Mouse (Mus musculus) C2C12 (cell line): ENCODE data around the gene Cacna2d4. TPM values are rescaled to one million over a fixed set of nuclear protein-coding genes. Genes with fewer than 3 reads are reported as not detected.
A peak's percentile ranks its signal among the peaks of the same experiment; 100 is the strongest.

Experiments used
- H3K27me3 ChIP-seq: one replicate; pipeline ENCODE4 v1.6.1; 2011; ENCODE audit not compliant: control insufficient read depth, insufficient read depth, insufficient read length
- H3K36me3 ChIP-seq: one replicate; pipeline ENCODE4 v1.6.1; 2011; ENCODE audit not compliant: control insufficient read depth, insufficient read depth
- H3K4me3 ChIP-seq: one replicate; pipeline ENCODE4 v1.5.1; 2011; ENCODE audit warnings: mild to moderate bottlenecking, control low read depth; ENCODE audit not compliant: poor library complexity, insufficient read depth, severe bottlenecking
- H3K79me2 ChIP-seq: one replicate; pipeline ENCODE4 v1.6.1; 2011; ENCODE audit not compliant: control insufficient read depth, insufficient read depth
- H3K79me3 ChIP-seq: one replicate; pipeline ENCODE4 v1.6.1; 2011; ENCODE audit warnings: low read depth, control low read depth
- H3ac ChIP-seq: one replicate; pipeline ENCODE3; 2011; ENCODE audit warnings: low read depth; ENCODE audit not compliant: control insufficient read depth, insufficient read length
- CEBPB ChIP-seq: IDR thresholded peaks from one replicate; pipeline ENCODE4 v1.6.1; 2011; ENCODE audit warnings: low read depth, mild to moderate bottlenecking, control low read depth, moderate library complexity
- CTCF ChIP-seq: IDR thresholded peaks from one replicate; pipeline ENCODE4 v1.5.1; 2011; ENCODE audit not compliant: control insufficient read depth, insufficient read depth, insufficient read length
- FOSL1 ChIP-seq: IDR thresholded peaks from one replicate; pipeline ENCODE4 v1.8.0; 2011; ENCODE audit warnings: mild to moderate bottlenecking, low read length; ENCODE audit not compliant: poor library complexity, insufficient read depth, severe bottlenecking
- MAX ChIP-seq: IDR thresholded peaks from one replicate; pipeline ENCODE4 v1.6.1; 2011; ENCODE audit warnings: mild to moderate bottlenecking, control low read depth
- MYOD1 ChIP-seq: IDR thresholded peaks from one replicate; pipeline ENCODE4 v1.6.1; 2011; ENCODE audit warnings: low read depth; ENCODE audit not compliant: control insufficient read depth, insufficient read length
- MYOG ChIP-seq: IDR thresholded peaks from one replicate; pipeline ENCODE4 v1.6.1; 2011; ENCODE audit not compliant: control insufficient read depth, insufficient read length; ENCODE audit errors: extremely low read depth
- USF1 ChIP-seq: IDR thresholded peaks from one replicate; pipeline ENCODE4 v1.6.1; 2011; ENCODE audit warnings: low read depth, mild to moderate bottlenecking, control low read depth, moderate library complexity
- polyA plus RNA-seq: library from polyadenylated mRNA; unstranded; fragments of >200 nt; fragmentation: generic; extraction: Trizol; gene quantifications from one replicate; pipeline ENCODE4 v1.2.1, GENCODE M21; 2012; ENCODE audit warnings: missing spikeins

The Cacna2d4 gene
- polyA plus RNA-seq, 1 experiment: not detected

DNA sequence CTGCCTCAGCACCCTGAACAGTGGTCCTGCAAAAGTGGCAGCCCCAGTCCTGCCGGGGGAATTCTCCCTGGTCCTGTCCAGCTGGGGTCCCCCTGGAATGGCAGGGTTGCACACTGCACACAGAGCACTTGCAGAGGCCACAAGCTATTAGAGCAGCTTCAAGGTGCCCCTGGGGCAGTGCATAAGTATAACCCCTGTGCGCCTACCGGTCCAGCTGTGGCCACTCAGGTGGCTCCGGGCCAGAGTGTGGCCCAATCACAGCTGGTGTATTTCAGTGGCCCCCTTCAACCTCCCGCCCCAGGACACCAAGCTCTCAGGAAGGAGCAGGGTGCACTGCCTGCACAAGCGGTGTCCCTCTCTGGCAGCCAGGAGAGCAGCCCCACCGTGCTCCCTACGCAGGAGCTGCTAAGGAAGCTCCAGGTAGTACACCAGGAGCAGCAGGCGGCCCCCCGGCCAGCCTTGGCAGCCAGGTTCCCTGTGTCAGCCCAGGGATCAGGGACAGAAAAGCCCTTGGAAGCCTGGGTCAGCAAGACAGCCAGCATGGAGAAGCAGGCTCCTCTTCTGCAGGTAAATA, 21.2 kb upstream of the Cacna2d4 start:
- Histone ChIP-seq H3K79me3 (no peaks in the 10 kb centered on the region), H3ac (no peak overlapping the region), H3K36me3 (no peaks in the 10 kb centered on the region), H3K79me2 (no peaks in the 10 kb centered on the region), H3K4me3 (no peak overlapping the region), H3K27me3 (no peaks in the 10 kb centered on the region)
- TF ChIP-seq CEBPB (no peak), CTCF (no peak), FOSL1 (no peak), MYOG (no peak), MYOD1 (no peak), MAX (no peak), USF1 (no peak)

DNA sequence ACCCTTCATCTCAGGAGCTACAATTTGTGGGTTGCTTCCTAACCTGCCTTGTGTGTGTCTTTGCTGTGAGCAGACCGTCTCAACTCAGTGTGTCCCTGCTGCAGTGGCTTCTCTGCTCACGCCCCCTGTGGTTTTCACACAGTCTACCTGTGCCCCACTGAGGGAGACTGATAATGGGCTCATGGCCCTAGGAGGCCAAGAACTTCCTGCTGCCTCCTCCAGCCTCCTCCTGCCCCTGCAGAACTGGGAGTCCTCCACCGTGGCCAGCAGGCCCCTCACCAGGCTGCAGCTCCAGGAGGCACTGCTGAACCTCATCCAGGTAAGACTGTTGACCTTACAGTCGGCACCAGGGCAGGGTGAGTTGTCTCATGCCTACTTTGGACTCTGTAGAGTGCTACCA, 18.7 kb upstream of the Cacna2d4 start:
- Histone ChIP-seq H3K36me3 (no peaks in the 10 kb centered on the region), H3ac (no peak overlapping the region), H3K4me3 (no peak overlapping the region), H3K79me3 (no peaks in the 10 kb centered on the region), H3K79me2 (no peaks in the 10 kb centered on the region), H3K27me3 (peaks cover 8% of the 10 kb centered on the region)
- TF ChIP-seq USF1 (no peak), CEBPB (no peak), CTCF (no peak), FOSL1 (no peak), MYOD1 (no peak), MYOG (no peak), MAX (no peak)

DNA sequence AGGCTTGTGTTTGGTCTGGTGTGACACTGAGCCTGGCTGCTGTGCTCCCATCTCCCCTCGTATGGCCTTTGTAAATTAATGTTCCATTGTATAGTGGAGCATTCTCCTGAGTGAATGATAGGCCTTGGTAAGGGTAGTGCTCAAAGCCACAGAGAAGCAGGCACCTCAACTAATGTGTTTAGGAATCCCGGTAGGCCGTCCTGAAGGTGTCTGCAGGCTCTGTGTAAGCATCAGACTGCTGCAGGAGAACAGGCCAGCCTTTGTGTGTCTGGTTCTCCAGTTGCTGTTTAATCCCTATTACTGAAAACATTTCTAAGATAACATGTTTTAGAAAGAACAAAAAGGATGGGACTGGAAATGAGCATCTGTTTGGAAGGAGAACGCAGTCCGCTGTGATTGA, 17.7 kb upstream of the Cacna2d4 start:
- TF ChIP-seq CEBPB (no peak), MAX (no peak), FOSL1 (no peak), CTCF (no peak), USF1 (no peak)
- peaks cover 12% of the 10 kb centered on the region for H3K27me3 ChIP-seq
- H3K36me3 ChIP-seq: no peaks in the 10 kb centered on the region
- no peaks in the 10 kb centered on the region for H3K79me3 ChIP-seq
- no peak overlapping the region for H3ac ChIP-seq
- no peaks in the 10 kb centered on the region for H3K79me2 ChIP-seq
- H3K4me3 ChIP-seq: no peak overlapping the region

DNA sequence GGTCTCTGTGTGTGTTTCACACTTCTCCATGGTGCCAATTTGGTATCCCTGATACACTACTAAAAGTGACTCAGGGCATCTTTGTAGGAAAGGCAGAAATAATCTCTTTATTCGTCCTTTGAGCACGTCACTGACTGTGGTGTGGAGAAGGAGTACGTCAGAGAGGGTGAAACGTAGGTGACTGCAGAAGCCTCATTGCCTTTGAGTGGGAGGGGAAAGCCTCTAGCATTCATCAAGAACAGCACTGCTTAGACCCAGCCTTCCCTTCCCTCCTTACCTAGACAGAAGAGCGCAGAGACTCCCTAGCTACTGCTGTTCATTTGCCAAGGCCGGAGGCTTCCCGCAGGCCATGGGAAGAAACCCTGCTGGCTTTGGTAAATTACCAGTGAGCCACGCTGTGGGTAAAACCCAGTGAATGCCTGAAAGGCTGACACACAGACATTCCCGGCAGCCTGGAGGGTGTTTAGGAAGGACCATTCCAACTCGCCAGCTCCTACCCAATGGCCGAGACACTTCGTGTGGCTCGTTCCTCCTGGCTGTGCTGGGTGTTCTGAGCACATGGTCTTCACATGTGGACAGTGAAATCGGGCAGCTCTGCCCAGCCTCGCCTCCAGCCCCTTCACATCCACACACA, 17.0 kb upstream of the Cacna2d4 start:
- Histone ChIP-seq H3ac (no peak overlapping the region), H3K79me2 (no peaks in the 10 kb centered on the region), H3K27me3 (peaks cover 16% of the 10 kb centered on the region), H3K36me3 (no peaks in the 10 kb centered on the region), H3K79me3 (no peaks in the 10 kb centered on the region), H3K4me3 (no peak overlapping the region)
- TF ChIP-seq MAX: no peak
- no peak for TF ChIP-seq FOSL1
- TF ChIP-seq CTCF: no peak
- no peak for TF ChIP-seq CEBPB
- no peak for TF ChIP-seq MYOG
- TF ChIP-seq USF1: no peak
- no peak for TF ChIP-seq MYOD1

DNA sequence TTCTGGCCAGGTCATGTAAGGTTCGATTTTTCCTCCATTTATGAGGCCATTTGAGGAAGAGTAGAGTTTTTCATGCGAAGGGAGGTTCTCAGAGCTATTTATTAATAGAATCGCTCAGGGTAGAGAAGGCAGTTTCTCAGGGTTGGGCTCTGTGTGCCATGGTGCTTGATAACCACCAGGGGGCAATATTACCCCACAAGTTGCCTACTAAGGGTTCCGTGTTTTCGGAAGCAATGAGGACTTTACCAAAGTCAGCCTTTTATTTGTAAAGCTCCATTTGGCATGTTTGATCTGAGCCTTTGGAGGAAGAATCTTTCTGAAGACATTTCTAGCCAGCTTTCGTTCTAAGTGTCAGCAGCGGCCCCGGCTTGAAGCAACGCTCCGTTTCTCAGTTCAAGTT, 16.0 kb upstream of the Cacna2d4 start:
- H3K4me3 ChIP-seq: no peak overlapping the region
- H3K36me3 ChIP-seq: no peaks in the 10 kb centered on the region
- no peaks in the 10 kb centered on the region for H3K79me3 ChIP-seq
- H3K79me2 ChIP-seq: no peaks in the 10 kb centered on the region
- no peak overlapping the region for H3ac ChIP-seq
- peaks cover 26% of the 10 kb centered on the region for H3K27me3 ChIP-seq
- TF ChIP-seq MYOG (no peak), CTCF (peak; percentile 35)
